Mouse (Mus musculus) MEL-GATA-1-ER (cell line): ENCODE measurements around the gene Gm21970.

ENCODE experiments used
- DNase-seq: peaks from one replicate; pipeline ENCODE4 v3.0.0-alpha.2; 2012; ENCODE audit warnings: low read depth; ENCODE audit errors: extremely low read depth

The Gm21970 gene

GRCm38 (mm10) chr16:91462644-91463043 is 71.1 kb downstream of the Gm21970 start:
- no peak for DNase-seq

DNA sequence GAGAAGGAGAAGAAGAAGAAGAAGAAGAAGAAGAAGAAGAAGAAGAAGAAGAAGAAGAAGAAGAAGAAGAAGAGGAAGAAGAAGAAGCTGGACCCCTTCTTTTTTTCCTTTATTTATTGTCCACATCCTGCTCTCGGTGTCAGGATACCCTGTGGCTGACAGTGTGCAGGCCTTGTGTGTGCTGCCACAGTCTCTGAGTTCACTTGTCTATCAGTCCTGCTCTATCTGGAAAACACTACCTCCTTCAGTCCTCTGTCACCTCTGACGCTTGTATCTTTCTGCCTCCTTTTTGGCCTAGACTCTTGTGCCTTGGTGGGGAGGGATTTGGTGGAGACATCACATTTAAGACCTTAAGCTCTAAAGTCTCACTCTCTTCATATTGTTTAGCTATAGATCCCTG is 71.9 kb downstream of the Gm21970 start:
- DNase-seq: no peak

DNA sequence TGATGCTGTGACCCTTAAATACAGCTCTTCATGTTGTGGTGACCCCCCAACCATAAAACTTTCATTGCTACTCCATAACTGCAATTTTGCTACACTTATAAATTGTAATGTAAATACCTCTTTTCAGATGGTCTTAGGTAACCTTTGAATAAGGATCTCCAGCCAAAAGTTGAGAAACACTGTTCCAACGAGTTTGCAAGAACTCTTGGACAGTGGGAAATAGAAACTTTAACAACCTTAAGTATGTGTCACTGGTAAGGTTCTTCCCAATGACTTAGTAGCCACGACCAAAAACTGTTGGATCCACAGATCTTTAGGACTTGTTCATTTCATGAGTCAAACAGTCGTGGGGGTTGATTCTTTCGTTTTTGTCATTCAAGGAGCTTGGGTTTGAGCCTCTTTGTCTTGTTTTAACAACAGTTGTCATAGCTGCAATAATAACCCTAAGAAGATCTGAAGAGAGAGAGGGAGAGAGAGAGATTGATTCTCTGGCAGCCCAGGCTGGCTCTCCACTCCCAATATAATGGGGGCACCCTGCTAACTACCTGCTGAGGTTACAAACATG is 72.4 kb downstream of the Gm21970 start:
- no peak for DNase-seq

GRCm38 (mm10) chr16:91464594-91465504 is 73.3 kb downstream of the Gm21970 start:
- peak; percentile 93 for DNase-seq

DNA sequence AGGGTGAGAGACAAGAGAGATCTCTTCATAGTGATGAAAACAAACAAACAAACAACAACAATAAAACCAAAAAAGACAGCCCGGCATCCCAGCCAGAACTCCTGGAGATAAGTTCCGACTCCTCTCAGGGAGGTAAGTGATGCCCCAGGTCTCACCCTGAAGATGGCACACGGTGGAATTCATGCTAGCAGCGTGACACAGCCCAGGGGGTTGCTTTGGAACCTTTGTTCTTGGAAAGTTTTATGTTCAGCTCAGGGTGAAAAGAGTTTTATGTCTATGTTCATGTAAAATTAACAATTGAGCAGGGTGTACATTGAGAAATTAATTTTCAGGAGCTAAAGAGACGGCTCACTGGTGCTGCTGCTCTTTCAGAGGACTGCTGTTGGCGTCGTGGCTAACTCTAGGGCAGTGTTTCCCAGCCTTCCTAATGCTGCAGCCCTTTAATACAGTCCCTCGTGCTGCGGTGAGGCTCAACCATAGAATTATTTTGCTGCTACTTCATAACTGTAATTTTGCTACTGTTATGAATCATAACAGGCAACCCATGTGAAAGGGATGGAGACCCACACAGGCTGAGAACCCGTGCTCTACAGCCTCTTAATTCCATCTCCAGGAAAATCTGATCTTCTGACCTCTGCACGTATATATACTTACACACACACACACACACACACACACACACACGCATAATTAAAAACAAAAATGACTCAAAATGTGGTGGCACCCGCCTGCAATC is 74.2 kb downstream of the Gm21970 start:
- no peak for DNase-seq

DNA sequence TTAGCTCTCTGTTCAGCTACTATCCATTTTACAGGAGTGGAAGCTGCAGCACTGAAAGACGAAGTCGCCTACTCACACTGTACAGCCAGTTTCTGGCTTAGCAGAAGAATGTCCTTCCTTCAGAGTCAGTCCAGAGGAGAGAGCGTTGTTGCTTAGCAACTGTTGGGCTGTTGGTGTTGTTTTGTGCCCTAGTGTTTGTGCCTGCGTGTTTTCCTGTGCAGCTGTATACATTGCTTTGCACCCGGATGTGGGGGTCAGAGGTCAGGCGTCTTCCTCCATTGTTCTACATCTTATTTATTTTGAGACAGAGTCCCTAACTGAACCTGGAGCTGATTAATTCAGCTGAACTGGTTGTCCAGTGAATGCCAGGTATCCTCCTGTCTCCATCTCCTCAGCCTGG is 75.0 kb downstream of the Gm21970 start:
- no peak for DNase-seq
